Mouse (Mus musculus) small intestine, adult 2 months (tissue): Measurements from ENCODE around the gene Trove2.

Experiments
- CTCF ChIP-seq: fragments of 200-500 bp; IDR thresholded peaks from 2 replicates; pipeline ENCODE4 v1.5.1; 2012; ENCODE audit warnings: low read depth, mild to moderate bottlenecking, control low read depth, inconsistent platforms, low read length, moderate library complexity, mixed read lengths; ENCODE audit not compliant: insufficient replicate concordance, insufficient read length; ENCODE audit errors: extremely low read depth
- POLR2A ChIP-seq: fragments of 200-500 bp; IDR thresholded peaks from 2 replicates; pipeline ENCODE4 v1.6.1; 2012; ENCODE audit warnings: low read depth, mild to moderate bottlenecking, control low read depth, inconsistent platforms, low read length, moderate library complexity

DNA sequence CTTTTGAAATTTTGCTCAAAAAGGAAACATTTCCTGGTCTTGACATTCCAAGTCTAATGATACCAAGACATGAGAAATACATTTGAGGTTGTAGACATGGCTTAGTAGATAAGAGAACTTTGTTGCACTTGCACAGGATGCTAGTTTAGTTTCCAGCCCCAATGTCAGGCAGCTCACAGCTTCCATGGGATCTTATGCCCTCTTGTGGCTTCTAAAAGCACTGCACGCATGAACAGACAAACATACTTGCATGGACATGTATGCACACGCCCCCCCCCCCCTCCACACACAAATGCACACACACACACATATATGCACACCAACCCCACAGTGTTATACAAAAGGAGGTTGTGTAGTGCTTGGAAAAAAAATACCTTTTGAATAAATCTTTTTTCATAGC, 46.0 kb downstream of the Trove2 start:
- peak; percentile 5; the same call in 1 of the 2 replicates for TF ChIP-seq CTCF
- TF ChIP-seq POLR2A: no peak
